Mouse (Mus musculus): ENCODE measurements around the gene Emc6. TPM values are rescaled to one million over a fixed set of nuclear protein-coding genes. Genes with fewer than 3 reads are reported as not detected.

Emc6 gene
- polyA plus RNA-seq, 1 experiment from 2014 or later = 132 TPM

DNA sequence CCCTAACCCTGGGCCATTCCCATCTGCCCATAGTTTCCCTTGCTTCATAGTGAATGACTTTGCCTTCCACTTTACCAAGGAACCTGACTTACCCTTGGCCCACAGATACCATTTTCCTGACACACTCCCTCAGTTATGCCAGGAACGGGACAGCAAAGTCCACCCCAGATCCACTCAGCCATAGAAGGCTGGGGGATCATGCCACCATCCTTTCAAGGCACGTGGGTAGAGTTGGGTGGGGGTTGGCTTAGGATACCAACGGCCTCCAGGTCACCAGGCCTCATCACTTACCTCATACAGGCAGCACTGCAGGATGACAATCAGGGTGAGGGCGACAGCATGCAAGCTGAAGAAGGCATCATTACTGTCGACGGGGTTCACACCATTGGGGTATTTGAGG is 10.4 kb upstream of the Emc6 start:
- DNase-seq (ENCODE audit: low spot score) (no peak), ATAC-seq (ENCODE audit: low FRiP score) (no peak)
- no peak overlapping the region for H3K27ac ChIP-seq (ENCODE audit: low read depth, low read length)
- H3K4me2 ChIP-seq (replicated peaks; ENCODE audit: low read depth, low read length) = no peak overlapping the region
- H3K9ac ChIP-seq (ENCODE audit: low read depth, low read length) = no peak overlapping the region
- H3K27me3 ChIP-seq (ENCODE audit: control insufficient read depth, insufficient read depth, low read length) = no peaks in the 10 kb centered on the region
- no peak overlapping the region for H3K4me3 ChIP-seq (ENCODE audit: low read depth, low read length)
- H3K9me3 ChIP-seq (ENCODE audit: control insufficient read depth, low read length) = no peaks in the 10 kb centered on the region
- no peaks in the 10 kb centered on the region for H3K4me1 ChIP-seq (replicated peaks; ENCODE audit: control insufficient read depth, insufficient read depth, low read length)
- H3K36me3 ChIP-seq (ENCODE audit: control insufficient read depth, insufficient read depth, low read length) = 0 out of 2 replicates have a peak, but pooled peaks cover 2% of the 10 kb centered on the region
- WGBS = 84% methylated on average over 6 of the region's 6 CpGs

DNA sequence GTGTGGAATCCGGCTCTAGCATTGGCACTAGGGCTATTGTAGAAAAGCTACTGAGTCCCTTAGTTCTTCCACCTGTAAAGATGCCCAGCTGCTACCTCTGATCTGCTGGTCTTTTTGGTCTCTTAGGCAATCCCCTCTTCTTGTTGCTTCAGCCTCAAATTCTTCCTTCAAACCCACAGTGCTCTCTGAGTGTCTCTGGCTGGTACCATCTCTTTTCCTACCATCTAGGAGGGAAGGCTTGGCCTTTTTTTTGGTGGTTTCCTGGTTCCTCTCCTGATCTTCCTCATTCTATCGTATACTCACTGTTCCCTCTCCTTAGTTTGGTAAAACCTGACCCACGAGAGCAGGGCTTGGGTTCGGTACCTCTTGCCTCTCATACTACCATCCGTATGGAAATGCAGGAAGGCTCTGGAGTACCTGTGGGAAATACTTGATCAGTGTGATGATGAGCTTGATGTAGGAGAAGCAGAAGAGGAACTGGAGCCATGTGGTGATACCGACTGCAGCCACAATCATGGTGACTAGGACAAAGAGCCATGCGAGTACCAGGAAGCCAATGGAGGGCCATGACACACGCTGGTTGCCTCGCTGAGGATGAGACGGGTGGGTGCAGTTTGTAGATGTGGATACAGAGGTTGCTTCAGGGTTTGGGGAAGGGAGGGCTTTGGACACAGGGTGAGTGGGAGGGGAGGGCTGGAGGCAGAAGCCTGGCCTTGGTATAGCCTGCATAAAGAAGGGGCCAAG is 9.2 kb upstream of the Emc6 start:
- Histone ChIP-seq H3K36me3 (ENCODE audit: control insufficient read depth, insufficient read depth, low read length) (0 out of 2 replicates have a peak, but pooled peaks cover 2% of the 10 kb centered on the region), H3K4me1 (replicated peaks; ENCODE audit: control insufficient read depth, insufficient read depth, low read length) (no peaks in the 10 kb centered on the region), H3K9me3 (ENCODE audit: control insufficient read depth, low read length) (no peaks in the 10 kb centered on the region), H3K4me2 (replicated peaks; ENCODE audit: low read depth, low read length) (no peak overlapping the region), H3K4me3 (ENCODE audit: low read depth, low read length) (no peak overlapping the region), H3K27me3 (ENCODE audit: control insufficient read depth, insufficient read depth, low read length) (no peaks in the 10 kb centered on the region), H3K9ac (ENCODE audit: low read depth, low read length) (no peak overlapping the region), H3K27ac (ENCODE audit: low read depth, low read length) (no peak overlapping the region)
- 93% methylated on average over 10 of the region's 10 CpGs for WGBS
- DNase-seq (ENCODE audit: low spot score) (no peak), ATAC-seq (ENCODE audit: low FRiP score) (no peak)

DNA sequence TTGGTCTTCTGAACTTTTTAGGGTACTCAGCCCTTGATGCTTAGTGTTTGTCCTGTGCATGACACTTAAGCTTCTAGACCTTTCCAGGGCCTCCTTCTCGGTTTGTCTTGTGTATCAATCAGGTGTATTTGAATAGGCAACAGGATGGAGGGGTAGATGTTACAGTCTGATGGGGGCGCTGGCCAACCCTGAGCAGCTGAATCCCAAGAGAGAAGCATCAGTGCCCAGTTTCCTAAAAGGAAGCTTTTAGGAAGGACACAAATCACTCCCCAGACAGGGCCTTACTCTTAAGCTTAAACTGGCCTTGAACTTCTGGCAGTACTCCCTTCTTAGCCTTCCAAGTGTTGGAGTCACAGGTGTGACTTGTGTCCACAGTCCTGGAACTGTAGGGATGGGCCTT is 1.1 kb upstream of the Emc6 start:
- DNase-seq (ENCODE audit: low spot score) = no peak
- H3K9me3 ChIP-seq (ENCODE audit: control insufficient read depth, low read length) = no peaks in the 10 kb centered on the region
- H3K9ac ChIP-seq (ENCODE audit: low read depth, low read length) = peak overlapping the region; percentile 87
- peaks cover 2% of the 10 kb centered on the region for H3K4me1 ChIP-seq (replicated peaks; ENCODE audit: control insufficient read depth, insufficient read depth, low read length)
- WGBS = 4% methylated on average over 2 of the region's 2 CpGs
- no peaks in the 10 kb centered on the region for H3K27me3 ChIP-seq (ENCODE audit: control insufficient read depth, insufficient read depth, low read length)
- peak overlapping the region; percentile 85; the same call in 1 of the 2 replicates for H3K27ac ChIP-seq (ENCODE audit: low read depth, low read length)
- H3K4me2 ChIP-seq (replicated peaks; ENCODE audit: low read depth, low read length) = peak overlapping the region; percentile 68
- H3K36me3 ChIP-seq (ENCODE audit: control insufficient read depth, insufficient read depth, low read length) = no peaks in the 10 kb centered on the region
- no peak for ATAC-seq (ENCODE audit: low FRiP score)
- H3K4me3 ChIP-seq (ENCODE audit: low read depth, low read length) = peak overlapping the region; percentile 78

DNA sequence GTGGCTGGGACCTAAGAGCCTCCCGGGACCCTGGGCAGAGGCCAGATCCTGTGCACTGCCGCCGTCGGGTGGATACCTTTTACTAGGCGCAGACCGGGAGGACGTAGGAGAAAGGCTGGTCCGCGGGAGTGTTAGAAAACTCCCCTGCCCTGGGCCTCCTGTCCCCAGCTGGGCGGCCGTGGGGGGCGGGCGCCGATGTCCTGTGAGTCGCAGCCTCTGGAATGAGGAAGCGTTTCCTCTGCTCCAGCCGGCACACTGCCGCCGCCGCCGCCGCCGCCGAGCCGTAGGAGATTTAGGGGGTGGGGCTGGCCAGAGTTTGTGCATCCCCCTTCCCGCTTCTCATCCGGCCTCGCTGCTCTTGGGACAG is 655 bp upstream of the Emc6 start:
- Histone ChIP-seq H3K9me3 (ENCODE audit: control insufficient read depth, low read length) (no peaks in the 10 kb centered on the region), H3K27me3 (ENCODE audit: control insufficient read depth, insufficient read depth, low read length) (no peaks in the 10 kb centered on the region), H3K36me3 (ENCODE audit: control insufficient read depth, insufficient read depth, low read length) (no peaks in the 10 kb centered on the region), H3K4me1 (replicated peaks; ENCODE audit: control insufficient read depth, insufficient read depth, low read length) (peaks cover 2% of the 10 kb centered on the region), H3K4me2 (replicated peaks; ENCODE audit: low read depth, low read length) (peak overlapping the region; percentile 68), H3K4me3 (ENCODE audit: low read depth, low read length) (peak overlapping the region; percentile 78), H3K9ac (ENCODE audit: low read depth, low read length) (peak overlapping the region; percentile 87), H3K27ac (ENCODE audit: low read depth, low read length) (peak overlapping the region; percentile 85)
- peak; percentile 79 for DNase-seq (ENCODE audit: low spot score)
- peak; percentile 65 for ATAC-seq (ENCODE audit: low FRiP score)
- under 1% methylated on average over 28 of the region's 28 CpGs for whole genome bisulfite sequencing

DNA sequence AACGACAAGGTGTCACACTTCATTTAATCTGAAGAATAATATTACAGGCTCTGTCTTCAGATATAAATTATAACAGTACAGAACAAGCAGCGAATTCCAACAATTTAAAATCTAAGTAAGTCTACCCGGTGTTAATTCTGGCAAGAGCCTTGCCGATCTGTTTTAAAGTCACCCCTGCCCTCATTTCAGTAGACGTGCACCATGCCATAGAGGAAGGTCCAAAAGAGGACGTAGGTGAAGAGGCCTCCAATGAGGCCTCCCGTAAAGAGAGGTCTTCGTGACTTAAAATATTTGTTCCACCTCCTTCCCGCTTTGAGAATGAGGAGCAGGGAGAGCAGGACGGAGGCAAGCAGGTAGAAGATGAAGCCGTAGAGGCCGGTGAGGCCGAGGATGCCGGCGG is 651 bp downstream of the Emc6 start:
- peak overlapping the region; percentile 46 for H3K4me2 ChIP-seq (replicated peaks; ENCODE audit: low read depth, low read length)
- H3K9ac ChIP-seq (ENCODE audit: low read depth, low read length) = peak overlapping the region; percentile 77
- DNase-seq (ENCODE audit: low spot score) (no peak), ATAC-seq (ENCODE audit: low FRiP score) (no peak)
- H3K4me1 ChIP-seq (replicated peaks; ENCODE audit: control insufficient read depth, insufficient read depth, low read length) = peaks cover 2% of the 10 kb centered on the region
- peak overlapping the region; percentile 78 for H3K4me3 ChIP-seq (ENCODE audit: low read depth, low read length)
- under 1% methylated on average over 15 of the region's 15 CpGs for WGBS
- H3K27ac ChIP-seq (ENCODE audit: low read depth, low read length) = no peak overlapping the region; the same call in 1 of the 2 replicates
- H3K27me3 ChIP-seq (ENCODE audit: control insufficient read depth, insufficient read depth, low read length) = no peaks in the 10 kb centered on the region
- H3K36me3 ChIP-seq (ENCODE audit: control insufficient read depth, insufficient read depth, low read length) = no peaks in the 10 kb centered on the region
- H3K9me3 ChIP-seq (ENCODE audit: control insufficient read depth, low read length) = no peaks in the 10 kb centered on the region

DNA sequence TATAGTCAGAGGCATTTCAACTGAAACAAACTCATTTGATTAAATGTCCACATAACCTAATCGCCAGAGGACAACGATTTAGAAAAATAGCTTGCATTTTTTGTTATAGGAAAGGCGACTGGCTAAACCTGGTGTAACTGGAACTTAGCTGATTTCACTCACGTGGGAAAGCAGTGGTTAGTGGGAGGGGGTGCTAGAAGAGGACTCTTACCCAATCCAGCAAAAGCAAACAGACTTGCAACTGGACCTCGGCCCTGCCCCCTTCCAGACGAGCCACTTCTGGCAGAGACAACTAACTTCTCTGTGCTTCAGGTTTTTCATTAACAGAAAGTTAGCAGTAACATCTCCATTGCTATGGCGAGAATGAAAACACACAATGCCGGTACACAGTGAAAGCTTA is 1.2 kb downstream of the Emc6 start:
- ATAC-seq (ENCODE audit: low FRiP score) (no peak), DNase-seq (ENCODE audit: low spot score) (no peak)
- Histone ChIP-seq H3K4me2 (replicated peaks; ENCODE audit: low read depth, low read length) (peak overlapping the region; percentile 46), H3K9ac (ENCODE audit: low read depth, low read length) (peak overlapping the region; percentile 40), H3K36me3 (ENCODE audit: control insufficient read depth, insufficient read depth, low read length) (no peaks in the 10 kb centered on the region), H3K27me3 (ENCODE audit: control insufficient read depth, insufficient read depth, low read length) (no peaks in the 10 kb centered on the region), H3K4me3 (ENCODE audit: low read depth, low read length) (peak overlapping the region; percentile 78), H3K4me1 (replicated peaks; ENCODE audit: control insufficient read depth, insufficient read depth, low read length) (peaks cover 2% of the 10 kb centered on the region), H3K9me3 (ENCODE audit: control insufficient read depth, low read length) (no peaks in the 10 kb centered on the region), H3K27ac (ENCODE audit: low read depth, low read length) (no peak overlapping the region)
- whole genome bisulfite sequencing = 40% methylated on average over 8 of the region's 8 CpGs

DNA sequence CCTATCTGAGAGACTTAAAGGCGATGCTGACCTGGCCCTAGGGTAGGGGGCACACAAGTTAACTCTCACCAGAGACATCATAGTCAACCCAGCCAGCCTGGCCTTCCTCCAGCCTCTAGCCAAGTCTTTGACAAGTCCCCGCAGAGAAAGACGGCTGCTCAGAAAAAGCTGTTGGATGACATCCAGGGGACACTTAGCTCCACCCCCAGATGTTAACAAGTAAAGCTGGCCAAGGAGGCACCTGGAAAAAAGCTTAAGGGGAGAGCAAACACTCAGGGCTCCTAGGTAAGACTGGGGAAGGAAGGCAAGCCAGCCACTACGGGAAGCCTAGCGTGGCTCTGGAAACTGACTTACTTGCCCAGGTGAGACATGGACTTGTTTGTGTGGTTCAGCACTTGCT is 4.7 kb downstream of the Emc6 start:
- no peak overlapping the region for H3K4me3 ChIP-seq (ENCODE audit: low read depth, low read length)
- H3K4me2 ChIP-seq (replicated peaks; ENCODE audit: low read depth, low read length) = no peak overlapping the region
- H3K27me3 ChIP-seq (ENCODE audit: control insufficient read depth, insufficient read depth, low read length) = no peaks in the 10 kb centered on the region
- no peak overlapping the region for H3K27ac ChIP-seq (ENCODE audit: low read depth, low read length)
- no peaks in the 10 kb centered on the region for H3K36me3 ChIP-seq (ENCODE audit: control insufficient read depth, insufficient read depth, low read length)
- ATAC-seq (ENCODE audit: low FRiP score) (no peak), DNase-seq (ENCODE audit: low spot score) (no peak)
- no peak overlapping the region for H3K9ac ChIP-seq (ENCODE audit: low read depth, low read length)
- no peaks in the 10 kb centered on the region; the same call in none of the 2 replicates for H3K4me1 ChIP-seq (replicated peaks; ENCODE audit: control insufficient read depth, insufficient read depth, low read length)
- 75% methylated on average over 5 of the region's 5 CpGs for WGBS
- no peaks in the 10 kb centered on the region for H3K9me3 ChIP-seq (ENCODE audit: control insufficient read depth, low read length)

DNA sequence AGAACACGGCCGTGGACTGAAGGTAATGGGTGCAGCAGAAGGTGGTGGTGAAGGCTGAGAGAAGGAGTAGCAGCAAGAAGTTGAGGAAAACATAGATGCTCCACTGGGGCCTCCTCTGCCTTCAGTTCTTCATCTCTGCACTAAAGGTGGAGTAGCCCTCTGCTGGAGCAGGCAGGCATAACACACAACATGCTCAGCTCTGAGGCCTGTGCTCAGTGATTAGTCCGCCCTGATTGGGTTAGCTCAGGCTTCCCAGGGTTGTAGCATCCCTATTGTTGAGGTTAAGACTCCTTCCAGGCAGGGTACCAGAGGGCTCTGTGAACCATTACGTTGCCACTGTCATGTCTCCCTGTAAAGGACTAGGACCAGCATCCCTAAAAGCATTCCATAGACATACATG is 7.6 kb downstream of the Emc6 start:
- Histone ChIP-seq H3K4me3 (ENCODE audit: low read depth, low read length) (no peak overlapping the region), H3K4me1 (replicated peaks; ENCODE audit: control insufficient read depth, insufficient read depth, low read length) (no peaks in the 10 kb centered on the region), H3K36me3 (ENCODE audit: control insufficient read depth, insufficient read depth, low read length) (no peaks in the 10 kb centered on the region), H3K9me3 (ENCODE audit: control insufficient read depth, low read length) (no peaks in the 10 kb centered on the region), H3K27ac (ENCODE audit: low read depth, low read length) (no peak overlapping the region), H3K9ac (ENCODE audit: low read depth, low read length) (no peak overlapping the region), H3K27me3 (ENCODE audit: control insufficient read depth, insufficient read depth, low read length) (no peaks in the 10 kb centered on the region), H3K4me2 (replicated peaks; ENCODE audit: low read depth, low read length) (no peak overlapping the region)
- 36% methylated on average over 4 of the region's 4 CpGs for WGBS
- ATAC-seq (ENCODE audit: low FRiP score) (peak; percentile 68), DNase-seq (ENCODE audit: low spot score) (peak; percentile 74)

DNA sequence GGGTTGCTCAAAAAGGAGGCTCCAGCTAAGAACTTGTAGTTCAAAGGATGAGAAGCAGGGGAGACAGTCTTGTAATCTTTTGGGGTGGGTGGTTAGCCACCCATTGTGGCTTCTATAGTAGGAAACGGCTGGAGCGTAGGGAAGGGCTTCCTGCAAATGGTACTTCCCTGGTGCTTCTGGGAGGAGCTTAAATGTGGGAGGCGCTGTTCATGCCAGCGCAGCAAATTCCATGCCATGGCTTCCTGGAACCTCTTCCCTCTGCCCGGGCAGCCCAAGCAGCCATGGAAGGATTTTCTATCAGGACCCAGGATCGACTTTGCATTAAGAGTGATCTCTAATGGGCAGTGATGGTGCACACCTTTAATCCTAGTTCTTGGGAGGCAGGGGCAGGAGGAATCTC is 8.3 kb downstream of the Emc6 start:
- no peak overlapping the region for H3K27ac ChIP-seq (ENCODE audit: low read depth, low read length)
- ATAC-seq (ENCODE audit: low FRiP score) (no peak), DNase-seq (ENCODE audit: low spot score) (no peak)
- no peaks in the 10 kb centered on the region for H3K4me1 ChIP-seq (replicated peaks; ENCODE audit: control insufficient read depth, insufficient read depth, low read length)
- no peak overlapping the region for H3K4me3 ChIP-seq (ENCODE audit: low read depth, low read length)
- 81% methylated on average over 6 of the region's 6 CpGs for WGBS
- H3K36me3 ChIP-seq (ENCODE audit: control insufficient read depth, insufficient read depth, low read length) = no peaks in the 10 kb centered on the region
- H3K9me3 ChIP-seq (ENCODE audit: control insufficient read depth, low read length) = no peaks in the 10 kb centered on the region
- no peak overlapping the region for H3K9ac ChIP-seq (ENCODE audit: low read depth, low read length)
- H3K4me2 ChIP-seq (replicated peaks; ENCODE audit: low read depth, low read length) = no peak overlapping the region
- no peaks in the 10 kb centered on the region for H3K27me3 ChIP-seq (ENCODE audit: control insufficient read depth, insufficient read depth, low read length)

All from hindbrain, embryonic 11.5 days (tissue).